Mouse (Mus musculus) lung, adult 18-20 months (tissue): ENCODE measurements around the gene Olfr59.

Experiments used
- DNase-seq, 2 experiments: peaks; one replicate each; pipeline ENCODE4 v3.0.0; 2022; ENCODE audit warnings: mixed read lengths in 2 of 2

Olfr59 gene

GRCm38 (mm10) chr11:74283436-74283835, at the start of gene Olfr59:
Gene Olfr59 (plus strand): TSS chr11:74283736.
- DNase-seq = no peak

- no peak for DNase-seq
Measured at GRCm38 (mm10) chr11:74241201-74241600, 42.3 kb upstream of the Olfr59 start.

- no peak for DNase-seq
Measured at GRCm38 (mm10) chr11:74259508-74259907, 24.0 kb upstream of the Olfr59 start, which contains the start of gene Olfr406. Gene Olfr406 (plus strand): TSS chr11:74259808.

GRCm38 (mm10) chr11:74287256-74287655, 3.7 kb downstream of the Olfr59 start:
- no peak for DNase-seq

GRCm38 (mm10) chr11:74326044-74326443, 42.5 kb downstream of the Olfr59 start:
- DNase-seq = no peak

- no peak for DNase-seq
Measured at GRCm38 (mm10) chr11:74328781-74329180, 45.2 kb downstream of the Olfr59 start.

- DNase-seq = no peak
Measured at GRCm38 (mm10) chr11:74337931-74338330, 54.4 kb downstream of the Olfr59 start, which contains the start of gene Olfr410. Gene Olfr410 (minus strand): TSS chr11:74338031.
